Mouse (Mus musculus): ENCODE measurements at regions not wholly inside any gene's neighbourhood (a gene's known extent, or its start where the extent isn't known, plus 50 kb on each side); places are given as distances from the start of the nearest gene placed in this dataset.

- Histone ChIP-seq H3K36me3 (no peaks in the 10 kb centered on the region), H3K4me1 (no peaks in the 10 kb centered on the region), H3K4me2 (no peak overlapping the region), H3K9me3 (no peaks in the 10 kb centered on the region), H3K4me3 (no peak overlapping the region), H3K27me3 (no peaks in the 10 kb centered on the region), H3K27ac (no peak overlapping the region), H3K9ac (no peak overlapping the region)
- WGBS: 81% methylated on average over 3 of the region's 3 CpGs
- ATAC-seq (ENCODE audit: insufficient number of reproducible peaks, insufficient read depth, low FRiP score, low TSS enrichment, low read depth): no peak
Observed at GRCm38 (mm10) chr17:3962176-3962575, 266.1 kb upstream of the Nox3 start.

GRCm38 (mm10) chr17:3946540-3946939, 250.5 kb upstream of the Nox3 start:
- Histone ChIP-seq H3K9me3 (no peaks in the 10 kb centered on the region), H3K4me3 (no peak overlapping the region), H3K4me2 (no peak overlapping the region), H3K9ac (no peak overlapping the region), H3K27me3 (no peaks in the 10 kb centered on the region), H3K4me1 (no peaks in the 10 kb centered on the region), H3K36me3 (no peaks in the 10 kb centered on the region), H3K27ac (no peak overlapping the region)
- ATAC-seq (ENCODE audit: insufficient number of reproducible peaks, insufficient read depth, low FRiP score, low TSS enrichment, low read depth): no peak
- WGBS: 85% methylated on average over 3 of the region's 3 CpGs

GRCm38 (mm10) chr17:3936361-3936760, 240.3 kb upstream of the Nox3 start:
- Histone ChIP-seq H3K4me2 (no peak overlapping the region), H3K27ac (no peak overlapping the region), H3K9me3 (no peaks in the 10 kb centered on the region), H3K36me3 (no peaks in the 10 kb centered on the region), H3K4me1 (no peaks in the 10 kb centered on the region), H3K4me3 (no peak overlapping the region), H3K27me3 (no peaks in the 10 kb centered on the region), H3K9ac (no peak overlapping the region)
- ATAC-seq (ENCODE audit: insufficient number of reproducible peaks, insufficient read depth, low FRiP score, low TSS enrichment, low read depth): no peak
- WGBS: 67% methylated on average over 4 of the region's 4 CpGs

GRCm38 (mm10) chr17:3933208-3933607, 237.1 kb upstream of the Nox3 start:
- no peaks in the 10 kb centered on the region for H3K36me3 ChIP-seq
- no peak overlapping the region for H3K9ac ChIP-seq
- H3K27me3 ChIP-seq: no peaks in the 10 kb centered on the region
- 64% methylated on average over 4 of the region's 4 CpGs for WGBS
- no peak overlapping the region for H3K4me2 ChIP-seq
- H3K9me3 ChIP-seq: no peaks in the 10 kb centered on the region
- ATAC-seq (ENCODE audit: insufficient number of reproducible peaks, insufficient read depth, low FRiP score, low TSS enrichment, low read depth): no peak
- no peak overlapping the region for H3K4me3 ChIP-seq
- H3K27ac ChIP-seq: no peak overlapping the region
- no peaks in the 10 kb centered on the region for H3K4me1 ChIP-seq

- no peaks in the 10 kb centered on the region for H3K36me3 ChIP-seq
- H3K4me3 ChIP-seq: no peak overlapping the region
- H3K9ac ChIP-seq: no peak overlapping the region
- 79% methylated on average over 5 of the region's 5 CpGs for WGBS
- no peaks in the 10 kb centered on the region for H3K27me3 ChIP-seq
- no peak overlapping the region for H3K27ac ChIP-seq
- no peak for ATAC-seq (ENCODE audit: insufficient number of reproducible peaks, insufficient read depth, low FRiP score, low TSS enrichment, low read depth)
- no peaks in the 10 kb centered on the region for H3K4me1 ChIP-seq
- no peak overlapping the region for H3K4me2 ChIP-seq
- H3K9me3 ChIP-seq: no peaks in the 10 kb centered on the region
Observed at GRCm38 (mm10) chr17:3932071-3932470, 236.0 kb upstream of the Nox3 start.

GRCm38 (mm10) chr17:3927106-3927505, 231.0 kb upstream of the Nox3 start:
- no peak overlapping the region for H3K4me2 ChIP-seq
- H3K4me1 ChIP-seq: no peaks in the 10 kb centered on the region
- no peaks in the 10 kb centered on the region for H3K36me3 ChIP-seq
- H3K9me3 ChIP-seq: no peaks in the 10 kb centered on the region
- no peak overlapping the region for H3K4me3 ChIP-seq
- no peak overlapping the region for H3K27ac ChIP-seq
- H3K9ac ChIP-seq: no peak overlapping the region
- no peaks in the 10 kb centered on the region for H3K27me3 ChIP-seq
- 83% methylated on average over 4 of the region's 4 CpGs for WGBS
- ATAC-seq (ENCODE audit: insufficient number of reproducible peaks, insufficient read depth, low FRiP score, low TSS enrichment, low read depth): no peak

- Histone ChIP-seq H3K9ac (no peak overlapping the region), H3K36me3 (no peaks in the 10 kb centered on the region), H3K9me3 (no peaks in the 10 kb centered on the region), H3K27ac (no peak overlapping the region), H3K4me3 (no peak overlapping the region), H3K4me1 (no peaks in the 10 kb centered on the region), H3K4me2 (no peak overlapping the region), H3K27me3 (no peaks in the 10 kb centered on the region)
- no peak for ATAC-seq (ENCODE audit: insufficient number of reproducible peaks, insufficient read depth, low FRiP score, low TSS enrichment, low read depth)
Observed at GRCm38 (mm10) chr17:3920282-3920681, 224.2 kb upstream of the Nox3 start.

GRCm38 (mm10) chr17:3892826-3893225, 196.8 kb upstream of the Nox3 start:
- WGBS: 70% methylated on average over 3 of the region's 3 CpGs
- H3K9ac ChIP-seq: no peak overlapping the region
- no peak overlapping the region for H3K27ac ChIP-seq
- H3K4me3 ChIP-seq: no peak overlapping the region
- H3K4me2 ChIP-seq: no peak overlapping the region
- H3K9me3 ChIP-seq: no peaks in the 10 kb centered on the region
- no peak for ATAC-seq (ENCODE audit: insufficient number of reproducible peaks, insufficient read depth, low FRiP score, low TSS enrichment, low read depth)
- no peaks in the 10 kb centered on the region for H3K4me1 ChIP-seq
- H3K27me3 ChIP-seq: no peaks in the 10 kb centered on the region
- no peaks in the 10 kb centered on the region for H3K36me3 ChIP-seq

- no peaks in the 10 kb centered on the region for H3K4me1 ChIP-seq
- H3K9ac ChIP-seq: no peak overlapping the region
- 80% methylated on average over 1 of the region's 1 CpGs for WGBS
- no peaks in the 10 kb centered on the region for H3K27me3 ChIP-seq
- H3K4me2 ChIP-seq: no peak overlapping the region
- no peak overlapping the region for H3K4me3 ChIP-seq
- no peak for ATAC-seq (ENCODE audit: insufficient number of reproducible peaks, insufficient read depth, low FRiP score, low TSS enrichment, low read depth)
- no peaks in the 10 kb centered on the region for H3K9me3 ChIP-seq
- no peaks in the 10 kb centered on the region for H3K36me3 ChIP-seq
- H3K27ac ChIP-seq: no peak overlapping the region
Observed at GRCm38 (mm10) chr17:3883146-3883545, 187.1 kb upstream of the Nox3 start.

GRCm38 (mm10) chr17:3879075-3879474, 183.0 kb upstream of the Nox3 start:
- Histone ChIP-seq H3K9me3 (peaks cover 3% of the 10 kb centered on the region; the same call in 1 of the 2 replicates), H3K9ac (no peak overlapping the region), H3K4me1 (no peaks in the 10 kb centered on the region), H3K36me3 (no peaks in the 10 kb centered on the region), H3K27ac (no peak overlapping the region), H3K27me3 (no peaks in the 10 kb centered on the region), H3K4me3 (no peak overlapping the region), H3K4me2 (no peak overlapping the region)
- WGBS: 74% methylated on average over 3 of the region's 3 CpGs
- no peak for ATAC-seq (ENCODE audit: insufficient number of reproducible peaks, insufficient read depth, low FRiP score, low TSS enrichment, low read depth)

- no peaks in the 10 kb centered on the region for H3K27me3 ChIP-seq
- no peak overlapping the region for H3K9ac ChIP-seq
- no peaks in the 10 kb centered on the region for H3K36me3 ChIP-seq
- H3K4me1 ChIP-seq: no peaks in the 10 kb centered on the region
- 60% methylated on average over 4 of the region's 4 CpGs for WGBS
- no peak overlapping the region for H3K4me3 ChIP-seq
- no peak overlapping the region for H3K4me2 ChIP-seq
- no peak overlapping the region for H3K27ac ChIP-seq
- H3K9me3 ChIP-seq: no peaks in the 10 kb centered on the region
- no peak for ATAC-seq (ENCODE audit: insufficient number of reproducible peaks, insufficient read depth, low FRiP score, low TSS enrichment, low read depth)
Observed at GRCm38 (mm10) chr17:3869459-3870194, 173.6 kb upstream of the Nox3 start.

- Histone ChIP-seq H3K4me2 (no peak overlapping the region), H3K4me3 (no peak overlapping the region), H3K27ac (no peak overlapping the region), H3K4me1 (no peaks in the 10 kb centered on the region), H3K36me3 (no peaks in the 10 kb centered on the region), H3K27me3 (no peaks in the 10 kb centered on the region), H3K9ac (no peak overlapping the region), H3K9me3 (no peaks in the 10 kb centered on the region)
- no peak for ATAC-seq (ENCODE audit: insufficient number of reproducible peaks, insufficient read depth, low FRiP score, low TSS enrichment, low read depth)
- WGBS: 17% methylated on average over 2 of the region's 2 CpGs
Observed at GRCm38 (mm10) chr17:3862384-3862783, 166.3 kb upstream of the Nox3 start.

All from embryonic facial prominence, embryonic 13.5 days (tissue).